Mouse (Mus musculus) retina, postnatal 1 day (tissue): ENCODE results near the gene Lcat.
A peak's percentile ranks its signal among the peaks of the same experiment; 100 is the strongest.
"Not testable (repeated sequence)": the region's sequence is repeated elsewhere in the genome, so short reads cannot be mapped to it uniquely, and the experiment has no call there.

ENCODE experiments used
- DNase-seq: peaks from one replicate; pipeline ENCODE4 v3.0.0-alpha.2; 2012

Gene Lcat

GRCm38 (mm10) chr8:105943321-105943739, at the start of gene Lcat:
Lcat (minus strand) TSS chr8:105943382.
- no peak for DNase-seq

DNA sequence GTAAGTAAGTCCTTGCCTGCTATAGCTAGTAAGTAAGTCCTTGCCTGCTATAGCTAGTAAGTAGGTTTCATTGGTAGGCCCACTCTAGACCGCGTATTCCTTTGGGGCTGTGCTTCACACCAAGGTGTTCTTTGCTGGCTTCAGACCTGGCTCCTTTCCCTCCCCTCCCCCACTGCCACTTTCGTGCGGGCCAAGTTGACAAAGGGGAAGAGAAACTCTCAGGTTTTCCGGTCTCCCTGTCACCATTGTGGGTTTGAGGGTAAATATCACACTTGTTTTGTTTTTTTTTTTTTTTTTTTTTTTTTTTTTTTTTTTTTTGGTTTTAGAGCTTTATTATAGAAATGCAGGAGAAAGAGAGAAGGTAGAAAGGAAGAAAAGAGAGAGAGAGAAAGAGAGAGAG, 49.3 kb upstream of the Lcat start:
- no peak for DNase-seq

GRCm38 (mm10) chr8:105991546-105991945, 48.4 kb upstream of the Lcat start:
- DNase-seq, result no peak

DNA sequence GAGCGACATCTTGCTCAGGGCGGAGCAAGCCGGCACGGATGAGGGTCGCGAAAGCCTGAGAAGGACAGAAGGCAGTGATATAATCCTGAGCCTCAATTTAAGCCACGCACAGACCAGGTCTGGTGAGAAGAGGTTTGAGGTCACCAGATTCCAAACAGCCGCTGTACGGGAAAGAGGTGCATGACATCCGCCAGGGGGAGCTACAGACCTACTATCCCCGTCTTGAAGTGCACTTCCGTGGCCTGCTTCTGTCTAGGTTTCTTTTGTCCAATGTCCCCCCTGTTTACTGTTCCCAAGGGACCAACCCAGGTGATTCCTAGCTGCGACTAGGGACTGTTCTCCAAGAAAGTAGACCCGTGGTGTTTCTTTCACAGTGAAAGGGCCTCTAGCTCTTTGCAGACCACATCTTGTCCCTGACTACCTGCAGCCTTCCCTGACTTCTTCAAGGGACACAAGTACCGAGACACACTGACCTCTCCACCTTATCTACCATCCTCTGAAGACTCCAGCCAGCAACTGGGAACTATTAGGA, 47.7 kb upstream of the Lcat start, which contains the start of gene Dus2:
Dus2 (plus strand) TSS at position 482 of the 532 bp plus-strand sequence.
- DNase-seq, result peak; percentile 93

DNA sequence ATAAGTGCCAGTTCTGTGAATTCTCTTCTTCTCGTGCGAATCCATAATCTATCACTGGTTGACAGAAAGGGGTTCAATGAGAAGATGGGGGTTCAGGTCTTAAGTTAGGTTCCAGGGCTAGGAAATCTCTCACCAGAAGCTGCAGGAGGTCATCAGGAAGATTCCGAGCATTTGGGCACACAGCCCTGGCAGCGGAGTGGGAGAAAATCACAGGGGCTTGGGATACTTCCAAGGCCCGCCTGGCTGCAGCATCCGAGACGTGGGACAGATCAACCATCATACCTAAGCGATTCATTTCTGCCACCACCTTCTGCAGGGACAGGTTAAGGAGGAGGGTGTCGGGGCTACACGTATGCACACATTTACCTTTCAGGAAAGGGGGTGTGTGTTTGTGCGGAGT, 45.4 kb upstream of the Lcat start:
- no peak for DNase-seq

GRCm38 (mm10) chr8:105983406-105983805, 40.2 kb upstream of the Lcat start:
- DNase-seq, result not testable (repeated sequence)

DNA sequence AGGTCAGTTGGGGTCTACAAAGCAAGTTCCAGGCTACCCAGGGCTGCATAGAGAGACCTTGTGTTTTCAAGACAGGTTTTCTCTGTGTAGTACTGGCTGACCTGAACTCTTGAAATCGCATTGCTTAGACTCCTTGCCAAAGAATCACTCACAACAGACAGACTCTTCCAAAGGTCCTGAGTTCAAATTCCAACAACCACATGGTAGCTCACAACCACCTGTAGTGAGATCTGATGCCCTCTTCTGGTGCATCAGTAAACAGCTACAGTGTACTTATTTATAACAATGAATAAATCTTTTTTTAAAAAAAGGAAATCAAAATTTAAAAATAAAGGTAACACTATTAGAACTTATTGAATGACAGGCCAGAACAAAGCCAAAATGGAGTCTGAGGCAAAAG, 38.0 kb upstream of the Lcat start:
- DNase-seq, result no peak

GRCm38 (mm10) chr8:105979325-105979724, 36.1 kb upstream of the Lcat start, which contains the start of gene Dpep3:
Dpep3 (minus strand) TSS chr8:105979429.
- DNase-seq, result peak; percentile 6

DNA sequence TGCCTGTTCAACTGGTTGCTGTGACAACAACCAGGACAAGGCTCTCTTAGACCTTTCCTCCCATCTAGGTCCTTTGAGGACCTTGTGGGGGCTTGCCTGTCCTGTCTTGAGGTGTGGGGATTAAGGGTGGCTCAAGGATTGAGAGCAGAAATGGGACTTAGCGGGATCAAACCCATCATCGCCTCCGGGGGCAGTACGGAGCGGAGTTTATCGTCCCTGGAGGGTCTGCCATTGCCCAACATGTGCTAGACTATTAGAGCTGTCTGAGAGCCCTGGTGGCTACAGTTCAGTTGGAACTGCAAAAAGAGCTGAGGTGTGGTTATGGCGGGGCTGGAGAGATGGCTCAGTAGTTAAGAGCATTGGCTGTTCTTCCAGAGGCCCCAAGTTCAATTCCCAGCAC, 32.2 kb upstream of the Lcat start:
- peak; percentile 39 for DNase-seq

- DNase-seq, result no peak
These were observed 28.0 kb upstream of the Lcat start for GRCm38 (mm10) chr8:105971019-105971720.

DNA sequence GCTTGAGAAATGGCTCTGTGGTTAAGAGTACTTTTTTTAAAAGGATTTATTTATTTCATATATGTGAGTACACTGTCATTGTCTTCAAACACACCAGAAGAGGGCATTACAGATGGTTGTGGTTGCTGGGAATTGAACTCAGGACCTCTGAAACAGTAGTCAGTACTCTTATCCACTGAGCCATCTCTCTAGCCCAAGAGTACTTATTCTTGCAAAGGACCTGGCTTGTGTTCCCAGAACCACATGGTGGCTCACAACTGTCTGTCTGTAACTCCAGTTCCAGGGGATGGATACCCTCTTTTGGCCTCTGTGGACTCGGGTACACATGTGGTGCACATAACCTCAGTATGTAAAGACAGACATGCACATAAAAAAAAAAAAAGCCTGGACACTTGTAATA, 26.2 kb upstream of the Lcat start:
- no peak for DNase-seq

DNA sequence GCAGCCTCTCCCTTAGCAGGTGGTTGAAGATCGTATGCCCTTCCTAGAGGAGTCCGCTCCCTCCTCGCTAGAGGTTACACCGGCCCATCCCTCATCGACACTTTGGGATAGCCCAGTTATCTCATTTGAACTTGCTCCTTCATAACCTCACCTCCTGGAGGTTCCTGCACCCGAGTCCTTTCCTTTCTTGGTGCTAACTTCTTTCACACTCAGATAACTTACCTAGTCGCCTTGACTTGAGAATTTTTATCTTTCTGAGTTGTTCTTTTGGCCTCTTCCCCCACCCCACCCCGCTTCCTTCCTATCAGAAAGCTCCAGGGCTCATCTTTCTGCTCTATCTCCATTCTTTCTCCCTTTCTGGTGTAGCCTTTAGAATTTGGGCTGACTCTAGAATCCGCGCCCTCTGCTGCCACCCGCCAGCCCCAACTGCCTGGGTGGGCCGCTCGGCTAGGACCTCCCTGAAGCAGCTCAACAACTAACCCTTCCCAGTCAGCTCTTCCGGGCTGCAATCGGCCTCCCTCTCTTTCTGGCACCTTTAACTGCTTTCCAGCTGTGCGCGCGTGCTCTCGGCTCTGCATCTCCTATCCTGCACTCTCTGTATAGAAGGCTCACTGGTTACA, 23.6 kb upstream of the Lcat start:
- DNase-seq, result peak; percentile 66

- DNase-seq, result peak; percentile 89
These were observed 22.7 kb upstream of the Lcat start, which contains the start of gene Slc12a4 for GRCm38 (mm10) chr8:105965905-105966341. Slc12a4 (minus strand) TSS chr8:105966097.

DNA sequence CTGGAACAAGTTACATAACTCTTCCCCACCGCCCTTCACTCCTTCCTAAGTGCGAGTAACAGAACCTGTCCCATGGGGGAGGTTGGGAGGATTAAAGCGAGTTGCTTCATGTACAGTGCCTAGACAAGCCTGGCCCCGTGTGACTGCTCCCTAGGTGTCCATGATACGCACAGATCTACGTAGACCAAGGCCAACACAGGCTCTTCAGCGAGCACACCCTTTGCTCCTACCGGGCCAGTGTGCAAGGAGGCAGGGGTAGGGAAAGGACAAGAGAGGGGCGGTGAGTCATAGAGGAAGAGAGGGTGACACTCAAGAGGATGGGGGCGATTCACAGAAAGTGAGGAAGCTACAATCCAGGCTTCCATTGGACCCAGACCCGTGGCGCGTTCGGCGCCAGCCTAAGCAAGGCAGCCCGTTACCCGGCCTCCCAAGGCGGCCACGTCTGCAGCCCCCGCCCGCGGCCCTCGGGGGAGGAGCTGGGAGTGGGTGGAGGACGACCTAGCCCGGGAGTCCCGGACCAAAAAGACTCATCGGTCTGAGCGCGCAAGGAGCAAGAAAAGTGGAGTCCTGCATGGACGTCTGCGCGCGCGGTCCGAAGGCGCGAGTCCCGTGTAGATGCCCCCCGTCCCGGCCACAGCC, 22.2 kb upstream of the Lcat start:
- no peak for DNase-seq

DNA sequence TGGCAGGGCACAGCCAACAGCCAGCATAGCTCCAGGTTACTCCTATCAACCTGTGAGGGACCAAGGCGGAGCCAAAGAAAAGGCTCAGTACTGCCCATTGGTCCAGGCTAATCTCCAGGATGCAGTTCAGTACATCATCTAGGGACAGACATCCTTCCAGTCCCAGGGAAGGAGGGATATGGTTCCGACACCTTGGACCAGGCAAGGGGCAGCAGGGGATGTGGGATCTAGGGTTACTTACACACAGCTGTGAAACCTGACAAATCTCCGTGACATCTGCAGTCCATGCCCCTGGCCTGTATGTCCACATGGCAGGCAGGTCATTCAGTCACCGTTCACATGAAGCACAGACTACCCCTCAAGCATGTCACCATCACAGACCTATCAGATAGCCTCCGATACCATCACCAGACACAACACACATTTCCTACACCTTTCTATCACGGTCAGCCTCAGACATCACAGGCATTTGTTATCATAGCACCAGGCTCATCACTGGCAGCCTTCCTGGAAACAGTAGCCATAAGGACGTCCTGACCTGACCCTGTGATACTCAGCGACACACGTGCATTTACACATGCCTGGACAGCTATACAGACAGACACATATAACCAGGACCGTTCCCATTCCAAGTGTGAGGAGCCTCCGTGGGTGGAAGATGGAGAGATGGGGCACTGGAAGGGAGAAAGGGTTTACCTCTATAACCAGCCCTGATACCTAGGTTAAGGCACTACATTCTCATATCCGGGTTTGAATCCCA, 21.5 kb upstream of the Lcat start:
- DNase-seq, result no peak

- DNase-seq, result peak; percentile 12
These were observed 18.4 kb upstream of the Lcat start for GRCm38 (mm10) chr8:105961536-105961935.

DNA sequence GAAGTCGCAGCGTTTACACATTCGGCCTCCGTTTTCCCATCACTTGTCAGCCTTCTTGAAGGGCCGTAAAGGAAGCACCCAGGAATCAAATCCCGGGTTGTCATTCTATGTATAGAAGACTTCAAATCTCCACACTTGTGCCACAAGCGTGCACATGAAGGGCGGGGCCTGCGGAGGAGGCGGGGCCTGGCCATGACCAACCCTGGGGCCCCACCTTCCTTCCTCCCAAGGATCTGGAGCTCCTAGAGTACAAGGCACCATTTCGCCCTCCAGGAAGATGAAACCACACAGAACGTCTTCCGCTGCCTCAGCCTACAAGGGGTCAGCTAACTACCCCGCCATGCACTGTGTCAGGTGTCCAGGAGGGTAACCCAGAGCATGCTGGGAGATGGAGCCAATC, 17.9 kb upstream of the Lcat start:
- DNase-seq, result no peak

DNA sequence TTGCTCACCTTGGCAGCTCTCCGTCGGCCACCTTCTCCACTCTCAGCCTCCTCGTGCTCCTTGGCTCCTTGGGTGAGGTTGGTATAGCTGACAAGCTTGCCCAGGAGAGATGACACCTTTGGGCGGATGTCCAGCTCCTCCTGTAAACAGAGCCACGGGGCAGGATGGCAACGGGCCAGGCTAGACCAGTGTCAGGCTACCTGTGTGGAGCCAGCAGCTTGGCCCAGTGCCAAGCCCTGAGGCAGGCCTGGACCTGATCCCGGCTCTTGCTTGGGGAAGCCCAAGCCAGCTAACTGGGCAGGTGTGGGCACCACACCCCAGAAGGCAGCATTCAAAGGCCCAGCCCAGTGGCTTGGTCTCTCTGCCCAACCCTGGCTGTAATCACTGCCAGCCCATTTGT, 16.2 kb upstream of the Lcat start:
- DNase-seq, result no peak

DNA sequence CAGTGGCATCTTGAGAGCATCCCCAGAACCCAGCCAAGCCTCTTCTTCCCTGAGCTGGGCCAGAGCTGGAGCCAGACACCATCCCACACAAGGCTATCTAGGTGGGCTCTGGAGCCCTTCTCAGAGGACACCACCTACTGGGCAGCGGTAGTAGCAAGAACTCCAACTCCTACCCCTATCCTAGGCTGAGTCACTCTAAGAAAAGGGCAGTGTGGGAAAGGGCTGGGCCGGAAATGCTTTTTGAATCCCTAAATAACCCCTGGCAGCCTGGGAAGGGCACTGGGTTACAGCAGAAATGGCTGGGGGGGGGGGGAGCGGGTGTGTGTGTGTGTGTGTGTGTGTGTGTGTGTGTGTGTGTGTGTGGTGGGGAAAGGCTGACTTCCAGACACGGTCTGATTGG, 14.6 kb upstream of the Lcat start:
- DNase-seq, result no peak

DNA sequence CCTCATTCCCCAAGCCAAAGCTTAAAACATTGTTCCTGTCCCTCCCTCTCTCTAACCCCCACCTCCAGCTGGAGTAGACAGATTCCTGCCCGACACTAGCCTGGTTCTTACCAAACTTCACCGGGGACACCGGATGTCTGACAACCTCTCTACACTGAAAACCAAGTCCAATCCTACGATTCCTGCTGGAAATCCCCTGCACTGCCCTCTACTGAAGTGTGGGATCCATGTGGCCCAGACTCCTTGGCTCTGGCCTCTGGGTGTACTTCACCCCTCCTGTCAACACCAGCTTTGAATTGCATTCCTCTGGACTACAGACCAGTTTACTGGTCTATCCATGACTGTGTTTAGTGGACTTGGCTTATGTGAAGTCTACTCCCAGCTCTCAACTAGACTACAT, 13.4 kb upstream of the Lcat start:
- DNase-seq, result no peak

- no peak for DNase-seq
These were observed 8.0 kb upstream of the Lcat start for GRCm38 (mm10) chr8:105951057-105951659.

DNA sequence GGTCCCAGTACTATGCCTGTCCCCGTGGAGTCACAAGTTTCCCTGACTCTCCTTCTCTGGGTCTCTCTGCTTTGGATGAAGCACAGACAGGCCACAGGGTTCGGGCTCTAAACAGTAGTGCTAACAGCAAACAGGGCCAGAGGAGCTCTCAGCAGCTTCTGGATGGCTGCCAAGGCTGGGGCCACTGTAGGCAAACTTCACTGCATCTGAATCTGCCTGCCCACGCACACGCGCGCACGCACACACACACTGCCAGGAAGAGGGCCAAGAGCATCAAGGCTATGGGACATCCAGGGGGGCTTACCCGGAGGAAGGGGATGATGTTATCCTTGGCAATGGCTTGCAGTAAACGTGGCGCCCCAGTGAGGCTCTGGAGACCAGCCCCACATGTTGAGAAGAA, 6.2 kb upstream of the Lcat start:
- DNase-seq, result peak; percentile 29

GRCm38 (mm10) chr8:105942542-105942941, 640 bp downstream of the Lcat start:
- DNase-seq, result no peak
